Mouse (Mus musculus) frontal cortex, postnatal 25 days (tissue): ENCODE data around the gene Slc12a5.

Experiments
- DNase-seq, 2 experiments: peaks; one replicate each; pipeline ENCODE4 v3.0.0; 2022; ENCODE audit warnings: low spot score in 2 of 2

Slc12a5 gene

DNA sequence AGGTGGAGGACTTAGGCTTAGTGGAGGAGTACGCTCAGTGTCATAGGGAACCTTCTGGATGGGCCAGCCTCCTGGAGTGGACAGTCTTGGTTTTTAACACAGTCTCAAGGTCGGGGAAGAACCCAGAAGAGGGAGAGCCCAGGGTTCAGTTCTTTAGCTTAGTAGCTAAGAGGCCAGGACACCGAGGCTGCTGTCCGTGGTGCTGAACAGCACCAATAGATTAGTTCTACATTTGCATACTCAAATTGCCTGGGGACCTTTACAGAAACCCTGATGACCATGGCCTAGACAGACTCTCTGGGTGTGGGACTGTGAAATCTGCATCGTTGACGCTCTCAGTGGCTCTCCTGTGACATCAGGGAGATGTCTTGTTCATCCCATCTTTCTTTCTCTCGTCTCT is 19.1 kb downstream of the Slc12a5 start:
- DNase-seq, result no peak

DNA sequence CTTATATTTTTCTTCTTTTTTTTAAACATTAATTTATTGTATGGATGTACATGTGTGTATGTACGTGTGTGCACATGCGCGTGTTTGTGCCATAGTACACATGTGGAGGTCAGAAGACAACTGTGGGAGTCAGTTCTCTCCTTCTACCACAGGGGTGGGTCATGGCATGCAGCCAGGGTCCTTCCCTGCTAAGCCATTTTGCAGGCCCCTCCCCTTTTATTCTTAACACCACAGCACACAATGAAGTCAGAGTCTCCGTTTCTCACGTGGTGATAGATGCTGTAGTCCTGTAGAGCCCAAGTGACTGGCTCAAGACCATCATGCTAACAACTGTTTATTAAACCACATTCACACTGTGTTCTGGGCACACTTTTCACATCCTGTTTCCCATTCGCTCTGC is 25.4 kb downstream of the Slc12a5 start:
- DNase-seq, result no peak

DNA sequence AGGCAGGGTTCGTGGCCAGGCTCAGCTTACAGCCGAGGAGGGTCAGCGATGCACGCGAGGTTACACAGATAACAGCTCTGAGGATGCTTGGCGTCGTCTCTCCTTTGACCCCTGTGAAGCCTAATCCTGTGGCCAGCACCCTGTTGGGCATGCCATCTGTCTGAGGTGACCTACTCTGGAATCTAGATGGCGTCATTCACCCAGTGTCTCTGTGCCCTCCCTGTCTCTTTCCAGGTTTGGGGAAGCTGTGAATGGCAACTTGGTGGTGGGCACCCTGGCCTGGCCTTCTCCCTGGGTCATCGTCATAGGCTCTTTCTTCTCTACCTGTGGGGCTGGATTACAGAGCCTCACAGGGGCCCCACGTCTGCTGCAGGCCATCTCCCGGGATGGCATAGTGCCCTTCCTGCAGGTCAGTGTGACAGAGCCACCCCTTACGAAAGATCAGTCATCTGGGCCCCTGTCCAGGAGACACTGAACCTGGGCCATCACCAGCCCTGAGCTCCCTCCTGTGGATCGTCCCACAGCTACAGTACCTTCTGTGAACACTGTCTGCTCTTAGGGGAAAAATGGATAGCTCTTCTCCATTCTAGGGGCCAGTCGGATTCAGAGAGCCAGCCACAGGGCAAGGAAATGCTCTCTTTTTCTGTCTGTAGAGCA is 25.9 kb downstream of the Slc12a5 start:
- no peak for DNase-seq

DNA sequence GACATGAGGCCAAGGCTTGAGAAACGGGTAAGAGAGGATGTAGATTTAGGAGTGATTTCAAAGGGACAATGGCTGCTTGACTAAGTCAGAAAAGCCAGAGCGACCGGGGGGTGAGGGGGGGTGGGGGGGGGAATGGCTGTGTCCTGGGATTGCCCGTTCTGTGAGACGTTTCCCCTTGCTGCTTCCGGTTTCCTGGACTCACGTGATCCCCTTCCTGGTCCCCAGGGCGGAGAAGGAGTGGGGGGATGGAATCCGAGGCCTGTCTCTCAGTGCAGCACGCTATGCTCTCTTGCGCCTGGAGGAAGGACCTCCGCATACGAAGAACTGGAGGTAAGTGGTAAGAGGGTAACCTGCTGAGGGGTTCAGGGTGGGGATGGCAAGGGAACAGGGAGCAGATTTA is 28.2 kb downstream of the Slc12a5 start:
- DNase-seq, result no peak

DNA sequence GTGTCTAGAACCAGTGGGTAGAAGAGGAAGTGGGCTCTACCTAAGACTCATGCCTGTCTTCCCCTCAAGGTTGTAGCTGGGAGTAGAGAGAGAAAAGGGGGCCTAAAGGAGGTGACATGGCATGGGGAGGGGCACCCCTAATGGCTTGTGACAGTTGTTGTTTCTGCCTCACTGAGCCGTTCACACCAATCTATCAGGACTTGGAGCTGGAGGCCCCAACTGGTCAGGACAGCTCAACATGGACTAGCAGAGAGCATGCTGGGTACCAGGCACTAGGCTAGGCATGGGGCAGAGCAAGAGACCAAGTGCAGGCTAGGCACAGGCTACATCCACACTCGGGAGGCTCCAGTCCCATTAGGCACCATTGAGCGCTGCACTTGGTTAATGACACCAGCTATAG is 30.5 kb downstream of the Slc12a5 start:
- no peak for DNase-seq

DNA sequence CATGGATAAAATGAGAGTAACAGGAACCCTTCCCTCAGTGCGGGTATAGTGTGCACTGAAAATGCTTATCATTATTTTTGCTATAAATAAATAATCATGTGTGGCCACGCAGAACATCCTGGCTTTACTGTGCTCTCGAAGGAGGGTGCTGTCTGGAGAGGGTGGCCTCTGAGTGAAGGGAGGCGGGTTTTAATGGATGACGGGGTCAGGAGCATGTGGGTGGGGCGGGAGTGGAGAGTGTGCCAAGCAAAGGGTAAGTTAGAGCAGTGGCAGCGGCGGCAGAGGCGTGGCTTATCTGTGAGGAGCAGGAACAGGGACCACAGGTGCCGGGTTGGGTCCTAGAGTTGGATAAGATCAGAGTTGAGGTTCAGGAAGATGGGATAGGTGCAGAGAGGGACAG is 31.2 kb downstream of the Slc12a5 start:
- no peak for DNase-seq

DNA sequence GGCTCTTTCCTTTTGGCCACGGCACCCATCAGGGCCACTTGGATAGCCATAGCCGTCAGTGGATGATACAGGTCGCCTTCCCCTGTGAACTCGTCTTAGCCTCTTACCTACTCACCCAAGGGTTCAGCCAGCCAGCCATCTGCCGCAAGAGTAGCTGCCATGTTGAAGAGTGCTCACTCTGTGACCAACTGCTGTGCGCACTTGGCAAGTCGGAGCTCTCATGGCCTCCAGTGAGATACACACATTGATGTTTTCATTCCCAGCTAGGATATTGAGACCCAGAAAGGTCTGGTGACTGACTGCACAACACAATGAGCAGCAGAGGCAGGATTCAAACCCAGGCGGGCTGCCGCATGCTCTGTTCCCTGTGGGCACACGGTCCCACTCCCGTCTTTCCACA is 33.6 kb downstream of the Slc12a5 start:
- no peak for DNase-seq

DNA sequence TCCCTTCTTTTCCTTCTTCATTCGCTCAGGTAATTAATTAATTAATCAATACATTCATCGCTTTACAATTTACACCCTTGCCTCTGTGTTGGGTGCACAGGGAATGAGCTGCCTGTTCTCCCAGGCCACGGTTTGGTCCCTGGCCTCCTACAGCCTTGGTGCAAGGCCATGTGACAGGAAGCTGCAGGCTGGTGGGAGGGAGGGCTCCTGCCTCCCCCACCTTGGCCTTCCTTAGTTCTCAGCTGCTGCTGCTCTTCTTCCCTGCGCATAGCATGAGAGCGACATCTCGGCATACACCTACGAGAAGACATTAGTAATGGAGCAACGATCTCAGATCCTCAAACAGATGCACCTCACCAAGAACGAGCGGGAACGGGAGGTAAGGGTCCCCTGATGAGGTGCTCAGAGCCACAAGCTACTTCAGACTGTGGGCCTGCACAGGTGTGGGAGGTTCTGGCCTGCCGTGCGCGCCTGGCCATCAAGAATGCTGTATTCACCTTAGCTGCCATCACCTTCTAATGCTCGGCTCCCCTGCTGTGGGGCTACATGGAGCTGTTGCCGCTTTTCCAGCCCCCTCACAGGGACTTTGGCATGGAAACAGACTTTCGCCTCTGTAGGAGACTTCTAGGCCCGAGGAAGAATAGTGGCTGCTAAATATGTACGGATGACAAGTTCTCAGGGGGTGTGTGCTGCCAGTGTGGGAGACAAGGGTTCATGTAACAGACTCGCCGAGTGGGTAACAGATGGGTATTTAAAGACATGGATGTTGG is 34.2 kb downstream of the Slc12a5 start:
- DNase-seq, result no peak

DNA sequence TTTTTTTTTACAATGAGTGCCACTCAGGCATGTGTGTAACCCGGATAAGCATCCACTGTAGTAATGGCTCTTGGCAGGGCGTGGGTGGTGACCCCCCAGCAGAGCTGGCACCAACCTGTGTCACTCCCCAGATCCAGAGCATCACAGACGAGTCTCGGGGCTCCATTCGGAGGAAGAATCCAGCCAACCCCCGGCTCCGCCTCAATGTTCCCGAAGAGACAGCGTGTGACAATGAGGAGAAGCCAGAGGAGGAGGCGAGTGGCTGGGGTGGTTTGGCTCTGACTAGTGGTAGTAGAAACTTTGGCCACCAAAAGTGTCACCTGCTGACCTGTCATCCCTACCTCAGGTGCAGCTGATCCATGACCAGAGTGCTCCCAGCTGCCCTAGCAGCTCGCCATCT is 35.4 kb downstream of the Slc12a5 start:
- no peak for DNase-seq

DNA sequence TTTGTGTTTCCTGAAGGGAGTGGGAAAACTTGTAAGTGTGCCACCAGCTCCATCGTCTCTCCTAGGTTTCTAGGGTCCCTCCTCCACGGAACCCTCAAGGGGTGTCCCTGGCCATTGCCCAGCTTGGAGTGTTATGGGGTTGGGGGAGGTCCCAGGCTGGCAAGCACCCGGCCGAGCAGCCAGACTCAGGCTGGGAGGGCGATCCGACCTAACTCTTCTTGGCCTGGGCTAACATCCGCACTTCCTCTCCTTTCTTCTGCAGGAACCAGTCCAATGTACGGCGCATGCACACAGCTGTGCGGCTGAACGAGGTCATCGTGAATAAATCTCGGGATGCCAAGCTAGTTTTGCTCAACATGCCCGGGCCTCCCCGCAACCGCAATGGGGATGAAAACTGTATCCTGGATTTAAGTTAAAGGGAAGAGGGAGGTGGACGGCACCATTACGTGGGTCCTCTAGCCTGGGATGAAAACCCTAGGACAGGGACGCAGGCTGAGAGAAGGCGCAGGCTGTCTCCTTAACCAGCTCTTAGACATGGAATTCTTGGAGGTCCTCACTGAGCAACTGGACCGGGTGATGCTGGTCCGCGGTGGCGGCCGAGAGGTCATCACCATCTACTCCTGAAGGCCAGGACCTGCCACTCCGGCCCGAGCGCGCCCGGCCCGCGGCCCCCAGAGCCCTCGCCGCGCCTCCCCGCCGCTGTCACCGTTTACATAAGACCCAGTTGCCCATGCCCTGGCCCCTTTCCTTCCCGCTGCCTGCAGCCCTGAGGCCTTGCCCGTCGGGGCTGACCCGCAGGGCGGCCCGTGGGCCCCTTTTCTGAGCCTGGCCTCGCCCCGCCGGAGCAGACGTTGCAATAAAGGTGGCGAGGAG is 36.5 kb downstream of the Slc12a5 start:
- no peak for DNase-seq

DNA sequence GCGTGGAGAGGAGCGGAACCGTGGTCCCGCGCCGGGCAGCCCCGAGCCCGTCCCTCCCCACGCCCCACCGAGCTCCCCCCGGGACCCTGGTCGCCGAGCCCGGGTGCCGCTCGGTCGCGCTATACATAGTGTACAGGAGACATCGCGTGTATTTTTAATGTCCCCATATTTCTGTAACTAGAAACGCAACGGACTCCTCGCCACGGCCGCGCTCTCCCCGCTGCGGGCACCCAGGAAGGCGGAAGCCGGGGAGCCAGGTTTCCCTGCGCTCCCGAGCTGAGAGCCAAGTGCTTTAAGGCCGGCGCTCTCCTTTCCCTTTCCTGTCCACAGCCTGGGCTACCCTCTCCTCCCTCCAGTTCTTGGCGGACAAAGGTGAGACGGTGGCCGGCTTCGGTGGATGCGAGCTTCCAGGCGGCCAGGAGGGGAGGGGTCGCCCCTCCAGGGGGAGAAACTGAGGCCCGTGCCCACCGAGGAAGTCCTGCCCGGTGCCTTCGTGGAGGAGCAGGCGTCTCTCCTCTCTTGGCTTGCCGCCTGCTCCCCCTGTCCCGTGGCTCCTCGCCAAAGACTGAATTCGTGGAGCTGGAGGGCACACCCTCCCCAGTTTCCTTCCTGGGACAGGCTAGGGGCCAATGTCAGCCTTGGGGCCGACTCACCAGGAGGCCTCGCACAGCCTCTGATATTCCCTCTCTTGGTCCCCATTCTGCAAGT is 37.3 kb downstream of the Slc12a5 start:
- DNase-seq, result no peak

DNA sequence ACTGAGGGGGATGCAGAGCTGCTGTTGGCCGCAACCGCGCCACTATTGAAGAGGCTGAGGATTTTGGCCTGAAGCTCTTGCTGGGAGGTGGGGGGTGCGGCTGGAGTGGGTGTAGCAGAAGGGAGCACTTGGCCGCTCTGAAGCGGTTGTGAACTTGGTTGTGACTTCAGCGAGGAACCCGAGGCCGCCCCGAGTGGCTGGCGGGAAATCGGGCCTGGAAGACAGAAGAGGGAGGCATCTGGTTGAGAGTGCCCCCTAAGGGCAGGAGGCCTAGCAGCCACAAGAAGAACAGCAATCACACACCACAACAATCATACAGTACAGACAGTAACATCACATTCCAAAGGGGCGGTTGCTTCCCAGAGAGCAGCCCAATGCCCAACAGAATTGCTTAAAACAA is 41.4 kb downstream of the Slc12a5 start:
- no peak for DNase-seq

DNA sequence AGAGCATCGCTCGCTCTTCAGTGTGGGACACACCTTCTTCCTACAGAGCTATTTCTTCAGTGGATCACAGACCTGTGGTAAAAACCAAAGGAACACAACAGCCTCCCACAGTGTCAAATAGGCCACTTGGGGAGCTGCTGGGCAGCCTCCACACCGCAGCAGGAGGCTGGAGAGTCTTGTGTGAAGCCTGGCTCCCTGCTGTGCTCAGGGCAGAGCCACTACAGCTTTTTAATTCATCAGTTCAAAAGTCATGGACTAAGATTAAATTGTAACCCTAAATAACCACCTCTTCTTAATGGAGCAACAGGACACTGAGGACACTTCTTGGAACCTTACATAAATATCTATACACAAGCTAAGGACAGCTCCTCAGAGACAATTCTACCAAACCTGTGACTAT is 42.5 kb downstream of the Slc12a5 start:
- DNase-seq, result no peak

DNA sequence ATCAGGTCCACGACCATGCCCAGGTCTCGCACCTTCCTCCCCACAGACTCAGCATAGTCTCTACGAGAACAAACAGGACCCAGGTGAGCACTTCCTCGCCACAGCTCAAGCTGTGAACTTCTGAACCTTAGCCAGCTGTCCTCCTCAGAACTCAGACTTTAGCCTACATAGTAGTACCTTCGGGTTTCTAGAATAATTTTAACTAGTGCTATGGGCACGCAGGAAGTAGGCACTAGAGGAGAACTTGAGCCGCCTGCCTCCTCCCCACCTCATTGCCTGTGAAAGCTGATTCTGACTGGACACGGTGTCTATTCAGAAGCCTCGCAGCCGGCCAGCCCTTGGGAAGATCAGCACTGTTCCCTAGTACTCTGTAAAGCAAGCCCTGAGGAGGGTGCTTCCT is 43.6 kb downstream of the Slc12a5 start:
- no peak for DNase-seq

DNA sequence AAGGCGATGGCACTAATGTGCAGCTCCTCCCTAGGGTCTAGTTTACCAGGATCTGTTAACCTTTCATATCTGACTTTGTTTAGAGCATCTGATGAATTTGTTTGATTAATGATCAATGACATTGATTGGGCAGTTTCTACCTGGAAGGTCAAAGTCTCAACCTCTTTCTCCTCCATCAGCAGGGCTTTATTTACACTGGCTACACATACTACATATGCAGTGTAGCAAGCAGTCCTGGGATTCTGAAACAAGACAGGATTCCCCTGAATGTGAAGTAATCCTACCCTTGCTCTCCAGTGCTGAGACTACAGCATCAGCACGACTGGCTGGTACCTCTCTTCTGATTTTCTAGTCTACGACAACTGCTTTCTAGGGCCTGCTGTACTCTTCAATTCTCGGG is 46.2 kb downstream of the Slc12a5 start:
- DNase-seq, result no peak

DNA sequence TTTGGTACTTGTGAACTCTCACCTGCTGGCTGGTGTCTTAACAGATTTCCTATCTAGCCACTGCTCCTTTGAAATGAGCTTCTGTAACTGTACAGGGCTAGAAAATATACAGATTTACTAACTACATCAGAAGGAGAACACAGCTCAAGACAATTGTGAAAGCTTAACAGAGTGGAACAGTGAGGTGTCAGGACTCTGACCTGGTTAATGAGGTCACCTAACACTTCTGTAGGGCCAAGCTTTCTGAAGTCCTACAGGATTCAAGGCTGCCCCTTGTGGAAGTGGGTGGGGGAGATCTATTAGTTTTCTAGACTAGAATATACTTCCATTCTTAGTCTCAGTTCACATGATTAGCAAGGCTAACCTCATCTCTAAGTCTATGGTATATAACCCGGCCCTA is 47.4 kb downstream of the Slc12a5 start:
- no peak for DNase-seq

DNA sequence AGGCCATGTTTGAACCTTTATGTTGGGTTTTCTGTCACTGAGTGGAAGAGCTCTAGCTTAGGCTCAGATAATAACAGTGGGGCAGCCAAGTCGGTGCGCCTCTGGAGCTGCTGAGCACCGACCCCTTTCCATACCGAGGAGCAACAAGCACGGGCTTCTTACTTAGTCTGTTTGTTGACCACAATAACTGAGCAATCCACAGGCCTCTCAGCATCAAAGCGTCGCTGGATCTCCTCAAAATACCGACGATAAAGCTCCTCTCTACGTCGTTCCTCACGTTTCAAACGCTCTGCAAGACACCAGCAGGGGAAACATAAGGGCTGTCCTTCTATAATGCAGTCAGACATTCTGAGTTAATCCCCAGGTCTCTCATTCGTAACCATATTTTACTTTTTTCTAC is 48.6 kb downstream of the Slc12a5 start:
- no peak for DNase-seq

DNA sequence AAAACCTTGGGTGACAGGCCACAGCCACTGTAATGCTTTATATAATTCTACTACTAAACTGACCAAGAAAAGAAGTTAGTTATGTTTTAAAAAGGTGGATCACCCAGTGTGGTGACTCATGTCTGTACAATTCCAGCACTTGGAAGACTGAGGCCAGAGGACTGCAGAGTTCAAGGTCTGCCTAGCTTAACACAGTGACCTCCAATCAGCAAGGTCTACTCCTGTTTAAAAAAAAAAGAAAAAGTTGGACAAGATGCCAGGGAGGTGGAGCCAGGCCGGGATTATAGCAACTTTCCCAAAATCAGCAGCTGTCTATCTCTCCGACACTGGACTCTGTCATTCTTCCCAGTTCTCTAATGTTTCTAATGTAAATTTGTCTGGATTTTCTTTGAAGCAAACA is 49.0 kb downstream of the Slc12a5 start:
- no peak for DNase-seq

DNA sequence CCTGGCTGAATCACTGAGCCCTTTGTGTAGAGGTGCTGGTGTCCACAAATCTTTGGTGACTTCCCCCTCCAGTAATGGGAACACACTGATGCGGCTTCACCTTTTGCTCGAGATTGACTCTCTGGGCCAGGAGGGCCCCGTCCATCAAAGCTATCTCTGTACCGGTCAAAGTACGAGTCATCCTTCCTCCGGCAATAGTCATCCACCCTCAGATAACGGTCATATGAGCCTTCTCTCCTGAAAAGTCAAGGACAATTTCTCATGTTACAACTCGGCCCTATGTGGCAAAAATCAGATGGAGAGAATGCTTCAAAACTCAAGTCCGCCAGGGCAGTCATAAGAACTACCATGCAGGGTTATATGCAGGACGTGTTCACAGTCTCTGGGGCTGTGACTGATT is 49.7 kb downstream of the Slc12a5 start:
- no peak for DNase-seq

DNA sequence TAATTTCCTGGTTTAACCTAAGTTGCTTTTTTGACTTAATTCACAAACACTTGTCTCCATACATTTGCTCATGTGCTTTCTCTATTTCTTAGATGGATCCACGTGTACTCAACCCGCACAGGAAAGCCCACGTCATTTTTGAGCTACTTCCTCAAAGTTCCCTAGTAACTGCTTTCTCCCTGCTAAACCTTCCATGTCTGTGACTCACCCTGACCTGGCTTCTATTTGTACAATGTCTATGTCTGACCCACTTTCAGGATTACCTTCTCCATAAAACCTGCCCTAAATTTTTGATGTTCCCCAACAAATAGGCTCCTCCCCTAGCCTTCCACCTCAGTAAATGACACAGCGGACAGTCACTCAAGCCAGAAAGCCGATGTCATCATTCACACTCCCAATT is 54.3 kb downstream of the Slc12a5 start:
- DNase-seq, result no peak

DNA sequence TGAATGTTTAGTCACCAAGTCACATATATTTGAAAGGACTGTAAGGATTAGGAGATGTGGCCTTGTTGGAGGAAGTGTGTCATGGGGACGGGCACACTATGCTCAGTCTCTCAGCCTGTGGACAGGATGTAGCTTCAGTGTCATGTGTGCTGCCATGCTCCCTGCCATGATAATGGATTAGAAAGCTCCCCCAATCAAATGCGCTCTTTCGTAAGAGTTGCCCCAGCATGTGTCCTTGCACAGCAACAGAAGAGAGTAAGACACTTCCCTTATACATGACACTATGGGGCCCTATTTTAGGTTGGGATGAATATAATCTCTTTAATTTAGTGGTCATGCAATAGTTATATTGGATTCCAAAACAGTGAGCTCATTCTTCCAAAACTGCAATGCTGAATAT is 59.9 kb downstream of the Slc12a5 start:
- DNase-seq, result no peak

DNA sequence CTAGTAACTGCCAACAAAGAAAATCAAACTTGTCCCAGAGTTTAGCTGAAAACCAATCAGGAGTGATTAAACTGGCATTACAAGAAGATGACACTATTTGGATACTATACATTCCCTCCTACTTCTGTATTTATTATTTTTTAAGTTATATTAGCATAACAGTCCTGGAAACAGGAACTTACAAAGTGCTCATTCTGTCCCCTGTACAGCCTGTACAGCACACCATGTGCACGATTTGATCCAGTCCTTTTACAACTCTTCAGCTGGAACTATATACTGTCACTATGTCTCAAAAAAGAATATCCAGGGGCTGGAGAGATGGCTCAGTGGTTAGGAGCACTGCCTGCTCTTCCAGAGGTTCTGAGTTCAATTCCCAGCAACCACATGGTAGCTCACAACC is 66.6 kb downstream of the Slc12a5 start:
- DNase-seq, result no peak
